Mouse (Mus musculus) T-cell, adult 66 days (primary cell): Measurements from ENCODE around the gene Prss33. TPM values are rescaled to one million over a fixed set of nuclear protein-coding genes. Genes with fewer than 3 reads are reported as not detected.

ENCODE experiments used
- total RNA-seq, 2 experiments: library from RNA; stranded (reverse); gene quantifications; 3 replicates in 1 of 2; 4 replicates in 1 of 2; pipeline ENCODE4 v1.2.4; 2023

Prss33 gene
- not detected for total RNA-seq

GRCm38 (mm10) chr17:23836006-23836575 lies at the start of gene Prss33:
Prss33 (minus strand) TSS chr17:23836056.

DNA sequence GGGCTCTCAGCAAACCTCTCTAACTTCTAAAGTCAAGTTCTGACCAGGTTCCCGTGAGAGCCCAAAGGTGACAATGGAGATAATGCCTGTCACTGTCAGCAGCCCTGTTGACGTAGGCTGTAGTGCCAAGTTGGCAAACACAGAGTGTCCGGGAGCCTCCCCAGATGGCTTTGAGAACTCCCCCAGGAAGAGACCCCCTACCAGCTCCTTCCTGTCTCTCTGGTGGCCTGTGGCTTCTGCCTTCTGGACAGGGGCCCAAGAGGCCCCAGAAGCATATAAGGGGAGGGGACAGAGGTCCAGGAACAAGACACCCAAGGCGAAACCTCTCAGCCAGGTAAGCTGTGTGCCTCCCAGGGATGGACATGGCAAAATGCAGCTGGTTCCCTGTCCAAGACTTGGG lies 44.7 kb upstream of the Prss33 start, which contains the start of the genes Dcpp1 and Dcpp2:
Dcpp1 (plus strand) TSS at position 301 of the 400 bp plus-strand sequence.
Dcpp2 (plus strand) TSS at position 305 of the 400 bp plus-strand sequence.

GRCm38 (mm10) chr17:23867756-23868155 lies 31.9 kb upstream of the Prss33 start, which contains the start of gene Prss21:
Prss21 (plus strand) TSS chr17:23868056.

GRCm38 (mm10) chr17:23843812-23844273 lies 8.0 kb upstream of the Prss33 start, which contains the start of the genes Prss32 and Prss41:
Prss32 (plus strand) TSS chr17:23843855.
Prss41 (minus strand) TSS chr17:23844172.

DNA sequence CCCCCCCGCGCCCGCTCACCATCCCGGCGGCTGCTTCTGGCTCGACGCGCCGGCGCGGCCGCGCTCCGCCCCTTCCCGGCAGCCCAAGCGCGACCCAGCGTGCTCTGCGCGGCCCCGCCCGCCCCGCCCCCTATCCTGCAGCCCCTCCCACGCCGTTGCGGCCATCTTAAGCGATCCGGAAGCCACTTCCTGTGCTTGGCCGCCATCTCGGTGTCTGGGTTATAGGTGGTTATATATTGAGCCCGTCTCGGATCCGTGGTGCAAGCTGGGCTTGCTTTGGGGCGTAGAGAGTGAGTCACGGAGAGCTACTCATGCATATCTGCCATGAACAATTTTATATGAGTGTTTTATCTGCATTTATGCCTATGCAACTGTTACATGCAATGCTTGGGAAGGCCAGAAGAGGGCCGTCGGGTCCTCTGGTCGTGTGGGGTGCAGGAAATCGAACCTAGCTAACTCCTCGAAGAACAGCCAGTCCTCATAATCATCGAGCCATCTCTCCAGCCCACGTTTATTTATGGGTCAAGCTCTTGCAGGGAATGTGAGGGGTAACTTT lies 6.7 kb downstream of the Prss33 start, which contains the start of gene Elob:
Elob (minus strand) TSS at position 73 of the 556 bp plus-strand sequence.

GRCm38 (mm10) chr17:23790269-23791078 lies 45.4 kb downstream of the Prss33 start, which contains the start of gene Srrm2:
Srrm2 (plus strand) TSS chr17:23790532.

GRCm38 (mm10) chr17:23785561-23786471 lies 50.0 kb downstream of the Prss33 start, which contains the start of gene Flywch2:
Flywch2 (minus strand) TSS chr17:23786081.

Other genes with a start within 250 kb of the Prss33 start
- gene Zfp13, start 236.6 kb downstream of the Prss33 start, total RNA-seq, result not detected
- gene Zscan10, start 235.2 kb downstream of the Prss33 start, total RNA-seq, result not detected
- 1 to 10 TPM in 1 of 2 experiments, under 1 TPM in 1; 0.47 to 1.0 TPM for gene Mmp25, start 190.8 kb downstream of the Prss33 start, total RNA-seq
- gene Bicdl2, start 175.6 kb downstream of the Prss33 start, total RNA-seq, result not detected
- 10 to 100 TPM; 34.9 to 35.2 TPM for gene Hcfc1r1, start 162.5 kb downstream of the Prss33 start, total RNA-seq
- gene Thoc6, start 162.2 kb downstream of the Prss33 start, total RNA-seq, result 10 to 100 TPM; 18.6 to 19.2 TPM
- gene Tnfrsf12a, start 158.6 kb downstream of the Prss33 start, total RNA-seq, result 10 to 100 TPM; 24.3 to 27.1 TPM
- not detected for gene Cldn6, start 156.8 kb downstream of the Prss33 start, total RNA-seq
- gene Cldn9, start 152.0 kb downstream of the Prss33 start, total RNA-seq, result not detected
- gene 1520401A03Rik, start 113.3 kb downstream of the Prss33 start, total RNA-seq, result not detected
- 10 to 100 TPM; 35.4 to 36.1 TPM for gene Pkmyt1, start 109.7 kb downstream of the Prss33 start, total RNA-seq
- 1 to 10 TPM; 2.5 to 6.1 TPM for gene Paqr4, start 95.2 kb downstream of the Prss33 start, total RNA-seq
- 1 to 10 TPM; 2.6 to 2.9 TPM for gene Kremen2, start 90.2 kb downstream of the Prss33 start, total RNA-seq
- 10 to 100 TPM; 29.1 to 32.6 TPM for gene Flywch1, start 64.5 kb downstream of the Prss33 start, total RNA-seq
- under 1 TPM in 1 of 2 experiments, not detected in 1; 0.89 TPM for gene Flywch2, start 50.0 kb downstream of the Prss33 start, total RNA-seq
- gene Srrm2, start 45.5 kb downstream of the Prss33 start, total RNA-seq, result 1,000 to 10,000 TPM; 1,478 to 1,622 TPM
- gene Elob, start 6.9 kb downstream of the Prss33 start, total RNA-seq, result 100 to 1,000 TPM; 205 to 212 TPM
- gene Prss32, start 7.8 kb upstream of the Prss33 start, total RNA-seq, result not detected
- 1 to 10 TPM; 1.0 to 1.2 TPM for gene Prss41, start 8.1 kb upstream of the Prss33 start, total RNA-seq
- not detected for gene Prss21, start 32.0 kb upstream of the Prss33 start, total RNA-seq
- not detected for gene Dcpp1, start 44.8 kb upstream of the Prss33 start, total RNA-seq
- not detected for gene Dcpp2, start 44.8 kb upstream of the Prss33 start, total RNA-seq
- gene Dcpp3, start 81.4 kb upstream of the Prss33 start, total RNA-seq, result not detected
- not detected for gene Sbp, start 105.6 kb upstream of the Prss33 start, total RNA-seq
- gene Sbpl, start 119.2 kb upstream of the Prss33 start, total RNA-seq, result not detected
- gene Prss30, start 144.5 kb upstream of the Prss33 start, total RNA-seq, result 1 to 10 TPM; 1.4 to 1.7 TPM
- gene Prss22, start 162.0 kb upstream of the Prss33 start, total RNA-seq, result not detected
- not detected for gene Prss27, start 202.1 kb upstream of the Prss33 start, total RNA-seq
- 10 to 100 TPM; 33.8 to 39.2 TPM for gene Kctd5, start 237.4 kb upstream of the Prss33 start, total RNA-seq